Mouse (Mus musculus) spleen, postnatal 14 days (tissue): ENCODE data around the gene Rpl3.

Experiments used
- DNase-seq, 2 experiments: peaks; one replicate each; pipeline ENCODE4 v3.0.0; 2021 to 2022; ENCODE audit warnings: low spot score in 2 of 2

Rpl3 gene

DNA sequence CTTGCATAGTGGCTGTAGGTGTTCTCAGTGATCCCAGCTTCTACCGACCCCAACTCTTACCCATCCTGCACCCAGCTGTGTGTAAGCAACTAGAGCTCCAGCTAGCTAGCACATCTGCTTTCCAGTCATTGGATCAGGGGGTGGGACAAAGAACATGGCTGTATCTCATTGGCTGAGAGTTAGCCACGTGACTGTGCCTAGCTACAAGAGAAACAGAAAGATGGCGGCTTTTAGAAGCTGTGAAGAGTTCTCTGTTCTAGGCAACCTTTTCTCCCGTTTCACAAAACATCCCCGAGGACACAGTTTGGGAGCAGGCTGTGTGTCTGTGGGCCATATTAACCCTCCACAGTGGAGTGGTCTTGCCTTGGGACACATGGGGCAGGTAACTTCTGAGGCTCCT is 23.6 kb upstream of the Rpl3 start:
- DNase-seq = no peak

DNA sequence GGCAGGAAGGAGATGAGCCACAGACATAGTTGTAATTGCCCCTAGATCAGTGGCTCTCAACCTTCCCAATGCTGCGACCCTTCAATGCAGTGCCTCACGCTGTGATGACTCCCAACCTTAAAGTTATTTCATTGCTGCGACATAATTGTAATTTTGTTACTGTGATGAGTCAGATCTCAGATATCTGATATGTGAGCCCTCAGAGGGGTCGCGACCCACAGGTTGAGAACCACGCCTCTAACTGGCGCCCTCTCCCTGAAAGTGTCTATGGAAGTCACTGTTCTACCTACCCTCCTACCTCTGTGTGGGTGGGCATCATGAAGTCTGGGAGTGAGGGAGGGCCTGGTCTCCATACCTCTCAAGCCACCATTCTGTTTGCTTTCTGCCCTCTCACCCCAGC is 22.7 kb upstream of the Rpl3 start:
- DNase-seq = no peak

DNA sequence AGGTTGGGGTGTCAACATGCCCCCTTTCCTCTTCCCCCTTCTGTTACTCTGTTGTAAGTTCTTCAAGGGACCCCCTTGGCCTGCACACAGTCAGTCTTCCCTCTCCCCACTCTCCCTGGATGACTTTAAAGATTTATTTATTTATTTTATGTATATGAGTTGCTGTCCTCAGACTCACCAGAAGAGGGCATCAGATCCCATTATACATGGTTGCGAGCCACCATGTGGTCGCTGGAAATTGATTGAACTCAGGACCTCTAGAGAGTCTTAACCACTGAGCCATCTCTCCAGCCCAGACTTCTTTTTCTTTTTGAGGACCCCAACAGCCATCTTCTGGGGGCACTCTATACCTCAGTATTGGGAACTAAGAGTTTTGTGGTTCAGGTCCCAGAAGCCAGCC is 20.8 kb upstream of the Rpl3 start:
- no peak for DNase-seq

DNA sequence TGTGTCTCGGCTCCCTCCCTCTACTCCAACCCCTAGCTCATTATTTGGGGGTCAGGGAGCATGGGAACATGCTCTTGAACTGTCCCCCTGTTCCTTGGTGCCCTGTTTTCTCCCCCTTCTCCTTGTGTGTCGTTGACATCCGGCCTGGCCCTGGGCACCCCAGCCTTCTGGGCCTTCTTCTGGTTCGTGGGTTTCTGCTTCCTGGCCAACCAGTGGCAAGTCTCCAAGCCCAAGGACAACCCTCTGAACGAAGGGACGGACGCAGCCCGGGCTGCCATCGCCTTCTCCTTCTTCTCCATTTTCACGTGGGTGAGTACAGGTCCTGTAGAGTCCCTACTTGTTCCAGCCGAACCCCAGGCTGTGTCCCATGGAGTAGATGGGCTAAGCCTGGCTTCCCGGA is 19.8 kb upstream of the Rpl3 start:
- no peak for DNase-seq

DNA sequence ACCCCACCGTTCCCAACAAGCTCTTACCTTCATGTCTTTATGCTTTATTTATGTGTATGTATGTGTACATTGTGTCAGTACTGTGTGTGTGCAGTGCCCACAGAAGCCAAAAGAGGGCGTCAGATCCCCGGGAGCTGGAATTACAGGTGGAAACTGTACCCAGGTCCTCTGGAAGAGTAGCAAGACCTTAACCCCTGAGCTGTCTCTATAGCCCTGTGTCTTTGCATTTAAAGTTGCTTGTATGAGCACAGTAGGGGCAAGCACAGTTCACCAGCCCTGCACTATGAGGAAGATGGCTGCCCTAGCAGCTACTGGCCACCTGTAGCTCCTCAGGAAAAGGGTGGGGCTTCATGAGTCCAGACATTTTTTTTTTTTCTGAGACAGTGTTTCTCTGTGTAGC is 15.9 kb upstream of the Rpl3 start:
- no peak for DNase-seq

DNA sequence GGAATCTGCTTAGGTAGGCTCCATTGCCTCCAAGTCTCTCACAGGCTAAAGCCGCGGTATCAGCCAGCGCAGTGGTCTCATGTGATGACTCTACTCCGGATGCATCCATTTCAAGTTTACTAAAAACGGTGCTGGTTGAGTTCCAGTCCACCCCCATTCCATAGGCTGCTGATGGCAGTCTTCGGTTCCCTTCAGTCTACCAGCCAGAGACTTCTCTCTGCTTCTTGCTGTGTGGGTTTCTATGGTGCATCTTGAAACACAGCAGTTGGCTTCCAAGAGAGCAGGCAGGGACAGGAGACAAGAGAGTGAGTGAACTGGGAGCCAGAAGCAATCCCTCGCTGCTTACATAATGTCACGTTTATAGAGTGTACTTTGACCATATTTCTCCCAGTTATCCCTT is 15.5 kb upstream of the Rpl3 start:
- no peak for DNase-seq

DNA sequence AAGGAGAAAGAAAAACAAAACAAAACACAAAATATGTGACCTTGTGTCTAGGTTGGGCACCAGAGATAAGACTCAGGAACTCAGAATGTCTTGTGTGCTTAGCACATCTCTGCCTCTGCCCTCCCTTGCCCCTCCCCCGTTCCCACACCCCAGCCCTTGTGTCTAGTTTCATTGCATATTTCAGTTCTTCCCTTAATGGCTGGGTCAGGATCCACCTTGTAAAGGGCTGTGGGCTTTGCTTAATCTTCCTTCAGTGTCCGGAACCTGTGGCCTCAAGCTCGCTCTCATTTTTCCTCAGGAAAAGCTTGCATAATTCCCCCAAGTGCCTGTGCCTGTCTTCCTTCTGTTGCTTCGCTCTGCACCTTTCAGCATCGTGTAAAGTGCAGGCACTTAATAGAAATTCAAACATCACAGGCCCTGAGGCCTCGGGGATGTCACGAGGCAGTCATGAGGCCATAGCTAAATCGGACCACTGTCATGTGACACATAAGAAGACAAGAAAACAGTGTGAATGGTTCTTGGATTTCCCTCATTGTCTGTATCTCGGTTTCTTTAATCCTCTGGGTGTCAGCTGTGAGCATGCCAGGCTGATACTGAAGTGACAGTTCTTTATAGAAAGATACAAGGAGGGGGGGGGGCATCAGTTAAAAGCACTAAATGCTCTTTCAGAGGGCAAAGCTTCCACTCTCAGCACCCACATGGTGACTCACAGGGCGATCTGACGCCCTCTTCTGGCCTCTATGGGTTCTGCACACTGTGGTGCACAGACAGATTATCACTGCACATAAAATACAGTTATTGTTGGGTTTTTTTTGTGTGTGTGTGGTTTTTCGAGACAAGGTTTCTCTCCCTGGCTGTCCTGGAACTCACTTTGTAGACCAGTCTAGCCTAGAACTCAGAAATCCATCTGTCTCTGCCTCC is 14.1 kb upstream of the Rpl3 start:
- no peak for DNase-seq

DNA sequence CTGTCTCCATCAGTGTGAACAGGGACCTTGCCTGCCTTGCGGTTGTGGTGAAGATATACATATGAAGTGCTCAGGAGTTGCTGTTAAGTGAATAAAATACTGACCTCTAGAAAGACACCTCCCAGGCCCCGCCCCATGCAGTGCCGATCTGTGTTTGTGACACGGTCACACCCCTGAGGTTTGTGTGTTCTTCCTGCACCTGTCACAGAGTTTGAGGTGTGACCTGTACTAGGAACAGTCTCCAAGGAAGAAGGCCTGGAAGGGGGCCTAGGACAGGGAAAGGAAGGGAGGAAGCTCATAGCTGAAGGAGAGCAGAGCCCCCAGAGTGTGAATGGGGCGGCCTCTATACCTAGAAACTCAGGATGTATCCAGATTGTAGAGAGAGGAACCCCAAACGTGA is 10.8 kb upstream of the Rpl3 start:
- DNase-seq = no peak

DNA sequence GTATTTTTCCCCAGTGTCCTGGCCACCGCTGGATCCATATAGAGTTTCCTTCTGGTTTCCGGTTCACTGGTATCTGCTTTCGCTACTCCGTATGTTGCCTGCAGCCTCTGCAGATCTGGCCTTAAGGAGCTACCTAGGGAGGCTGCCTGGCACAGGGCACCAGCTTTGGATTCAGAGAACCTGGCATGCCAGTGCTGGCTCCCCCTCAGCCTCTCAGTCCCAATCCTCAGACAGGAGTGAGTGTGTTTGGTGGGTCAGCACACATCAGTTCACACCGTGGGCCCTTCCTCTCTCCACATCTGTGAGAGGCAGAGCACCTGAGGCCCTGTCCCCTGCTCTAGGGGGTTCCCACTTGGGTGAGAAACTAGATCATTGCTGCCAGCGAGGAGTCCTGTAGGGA is 9.8 kb upstream of the Rpl3 start:
- DNase-seq = no peak

DNA sequence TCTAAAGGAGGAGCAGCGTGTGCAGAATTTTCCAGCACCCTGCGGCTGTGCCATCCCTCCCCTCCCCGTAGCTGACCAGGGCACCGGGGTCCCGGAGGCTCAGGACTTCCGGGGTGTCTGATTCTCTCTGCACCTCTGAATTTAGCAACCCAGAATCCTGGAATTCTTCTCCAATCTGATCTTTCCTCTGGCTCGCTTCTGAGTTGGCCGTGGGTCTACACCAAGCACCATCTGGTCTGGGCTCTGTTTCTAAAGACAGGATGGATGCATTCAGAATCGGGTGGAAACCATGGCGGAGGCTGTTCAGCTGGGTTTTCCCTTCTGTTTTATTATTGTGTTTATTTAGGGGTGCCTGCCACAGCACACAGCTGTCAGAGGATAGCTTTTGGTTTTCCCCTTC is 9.2 kb upstream of the Rpl3 start:
- no peak for DNase-seq

DNA sequence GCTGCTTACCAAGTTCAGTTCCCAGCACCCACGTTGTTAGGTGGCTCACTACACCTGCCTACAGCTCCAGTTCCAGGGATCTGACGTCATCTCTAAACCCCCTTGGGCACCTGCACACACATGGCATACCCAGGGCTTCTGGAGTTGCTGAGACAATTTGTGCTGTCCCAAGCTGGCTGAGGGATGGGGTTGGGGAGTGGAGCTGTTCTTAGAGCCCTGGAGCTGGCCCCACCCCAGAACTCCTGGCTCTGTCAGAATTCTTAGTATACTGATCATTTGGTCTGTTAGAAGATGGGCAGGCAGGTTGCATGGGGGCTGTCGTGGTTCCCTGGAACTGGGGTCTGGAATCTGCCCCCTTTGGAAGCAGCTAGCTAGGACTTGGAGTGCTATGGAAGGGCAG is 8.5 kb upstream of the Rpl3 start:
- DNase-seq = no peak

DNA sequence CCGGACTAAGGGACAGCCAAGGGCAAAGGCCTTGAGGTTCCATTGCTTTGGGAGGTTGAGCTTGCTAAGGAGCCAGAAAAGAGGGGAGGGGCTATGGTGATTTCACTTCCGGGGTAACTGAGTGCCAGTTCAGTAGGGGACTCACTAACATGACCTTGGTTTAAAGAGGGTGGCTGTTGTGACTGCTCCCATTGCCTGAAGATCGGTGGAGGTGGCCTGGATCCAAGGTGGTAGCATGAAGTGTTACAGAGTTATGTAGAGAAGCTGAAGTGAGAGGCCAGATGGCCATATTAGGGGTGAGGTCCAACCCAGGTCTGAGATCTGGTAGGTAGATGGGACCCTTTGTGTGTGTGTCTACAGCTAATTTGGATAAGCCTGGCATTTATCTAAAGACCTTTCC is 7.8 kb upstream of the Rpl3 start:
- no peak for DNase-seq

DNA sequence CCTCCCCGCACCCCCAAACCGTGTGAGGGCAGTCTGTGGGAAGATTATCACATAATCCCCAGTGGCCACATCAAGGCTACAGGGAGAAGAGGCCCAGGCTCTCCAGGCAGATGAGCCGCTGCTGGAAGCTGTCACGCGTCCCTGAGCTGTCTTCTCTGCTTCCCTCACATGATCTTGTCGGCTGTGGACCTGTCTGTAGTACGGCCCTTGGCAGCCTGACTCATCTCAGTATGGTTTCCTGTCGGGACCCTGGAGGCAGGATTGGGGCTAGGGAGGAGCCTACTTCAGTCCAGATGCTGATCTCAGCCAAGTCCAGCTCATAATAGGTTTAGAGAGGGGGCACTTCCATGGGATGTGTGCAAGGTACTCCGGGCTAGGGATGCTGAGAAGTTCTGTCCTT is 7.1 kb upstream of the Rpl3 start:
- no peak for DNase-seq

DNA sequence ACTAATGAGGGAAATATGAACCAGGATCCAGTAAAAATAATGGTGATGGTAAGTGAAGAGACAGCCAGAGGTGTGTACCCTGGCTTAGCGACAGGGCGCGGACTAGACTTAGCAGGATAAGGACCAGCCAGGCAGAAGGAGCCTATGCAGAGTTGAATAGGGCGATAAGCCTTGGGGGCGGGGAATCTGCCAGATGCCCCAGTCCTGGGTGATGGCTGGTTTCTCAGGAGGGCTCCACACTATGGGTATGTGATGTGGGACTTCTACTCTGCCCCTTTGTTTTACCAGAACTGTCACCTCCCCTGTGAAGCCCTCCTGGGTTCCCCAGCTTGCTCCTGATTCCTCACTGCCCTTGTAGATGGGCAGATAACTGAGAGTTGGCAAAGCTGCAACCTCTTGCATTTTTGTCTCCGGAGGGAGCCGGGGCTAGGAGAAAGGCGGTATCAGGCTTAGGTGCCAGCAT is 6.4 kb upstream of the Rpl3 start:
- peak; percentile 40 to 46 for DNase-seq

DNA sequence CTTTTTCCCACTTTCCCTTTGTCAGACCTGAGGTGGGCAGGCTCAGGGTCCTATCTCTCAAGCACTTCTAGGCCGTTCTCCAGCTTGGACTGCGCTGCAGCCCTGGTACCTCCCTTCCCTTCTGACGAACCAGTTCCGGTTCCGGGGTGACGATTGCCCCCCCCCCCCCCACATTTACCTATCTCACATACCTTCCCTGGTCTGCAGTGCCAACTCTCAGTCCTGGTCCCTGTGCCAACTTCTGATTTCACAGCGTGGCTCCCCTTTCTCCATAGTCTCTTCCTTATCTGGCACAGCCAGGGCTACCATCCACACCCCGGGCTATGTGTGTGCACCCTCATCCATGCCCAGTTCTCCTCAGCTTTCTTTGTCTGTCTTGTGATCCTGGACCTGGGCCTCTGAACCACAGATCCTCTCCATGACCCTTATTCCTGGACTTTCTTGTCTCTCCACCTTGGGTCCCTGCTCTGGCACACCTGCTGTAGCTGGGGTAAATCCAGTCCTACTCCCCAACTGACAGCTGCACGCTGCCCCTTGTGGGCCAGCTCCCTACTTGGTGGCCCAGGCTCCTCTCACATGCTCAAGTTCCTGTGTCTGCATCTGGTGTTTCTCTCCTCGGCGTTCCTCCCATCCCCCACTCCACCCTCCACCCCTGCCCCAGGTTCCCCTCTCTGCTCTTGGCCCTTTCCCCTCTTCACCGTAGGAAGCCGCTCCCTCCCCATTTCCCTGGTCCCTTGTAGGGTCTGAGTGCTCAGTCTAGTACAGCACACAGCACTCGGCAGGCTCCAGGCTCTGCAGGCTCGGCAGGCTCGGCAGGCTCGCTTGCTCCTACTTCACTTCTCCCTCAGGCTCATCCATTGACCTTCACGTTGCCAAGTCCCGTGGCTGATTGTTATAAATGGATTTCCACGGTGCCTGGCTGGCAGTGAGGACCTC is 5.5 kb upstream of the Rpl3 start:
- DNase-seq = peak; percentile 28 to 38

DNA sequence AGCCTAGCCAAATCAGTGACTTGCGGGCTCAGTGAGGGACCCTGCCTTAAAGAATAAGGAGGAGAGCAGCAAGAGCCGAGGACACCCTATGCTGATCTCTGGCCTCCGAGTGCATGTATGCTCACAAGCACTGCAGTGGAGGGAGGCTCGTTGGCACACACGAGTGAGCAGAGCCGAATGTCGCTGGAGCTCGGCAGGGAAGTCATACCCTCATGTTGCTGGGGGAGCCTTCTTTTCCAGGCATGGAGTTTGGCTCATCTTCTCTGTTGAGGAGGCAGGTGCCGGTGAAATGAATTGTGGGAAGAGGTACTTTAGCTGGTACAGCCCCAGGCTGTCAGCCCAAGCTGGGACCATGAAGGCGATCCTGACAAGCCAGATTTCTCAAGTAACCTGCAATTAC is 4.7 kb upstream of the Rpl3 start:
- no peak for DNase-seq

DNA sequence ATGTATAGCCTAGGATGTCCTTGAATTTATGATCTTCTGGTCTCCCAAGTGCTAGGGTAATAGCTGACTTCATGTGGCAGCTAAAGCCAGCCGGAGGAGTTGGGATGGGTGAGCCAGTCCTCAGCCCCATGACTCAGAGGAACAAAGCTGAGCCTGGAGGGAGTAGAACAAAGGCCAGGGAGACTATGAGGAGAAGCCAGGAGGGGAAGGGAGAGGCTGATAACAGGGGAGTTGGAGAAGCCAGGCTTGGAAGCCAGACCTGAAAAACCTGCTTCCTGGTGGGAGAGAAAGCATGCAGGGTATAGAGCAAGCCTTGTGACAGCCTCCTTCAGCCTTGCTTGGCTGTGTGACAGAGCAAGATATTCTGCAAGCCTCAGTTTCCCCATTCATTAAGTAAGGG is 3.9 kb upstream of the Rpl3 start:
- DNase-seq = no peak

DNA sequence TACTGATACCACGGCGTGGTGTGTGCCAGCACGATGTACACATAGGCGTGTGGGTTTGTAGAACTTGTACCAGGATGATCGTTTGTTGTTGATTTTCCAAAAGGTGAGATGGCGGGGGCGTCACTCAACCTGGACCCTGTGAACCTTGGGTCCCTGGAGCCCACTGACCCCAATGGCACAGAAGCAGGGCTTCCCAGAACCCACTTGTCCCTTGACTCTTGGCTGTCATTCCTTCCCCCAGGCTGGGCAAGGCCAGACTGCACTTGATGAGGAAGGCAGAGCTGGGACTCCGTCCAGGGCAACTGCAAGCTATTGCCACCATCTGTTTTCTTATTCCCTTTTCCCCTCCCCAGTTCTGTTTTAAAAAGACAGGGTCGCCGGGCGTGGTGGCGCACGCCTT is 2.5 kb upstream of the Rpl3 start:
- no peak for DNase-seq

DNA sequence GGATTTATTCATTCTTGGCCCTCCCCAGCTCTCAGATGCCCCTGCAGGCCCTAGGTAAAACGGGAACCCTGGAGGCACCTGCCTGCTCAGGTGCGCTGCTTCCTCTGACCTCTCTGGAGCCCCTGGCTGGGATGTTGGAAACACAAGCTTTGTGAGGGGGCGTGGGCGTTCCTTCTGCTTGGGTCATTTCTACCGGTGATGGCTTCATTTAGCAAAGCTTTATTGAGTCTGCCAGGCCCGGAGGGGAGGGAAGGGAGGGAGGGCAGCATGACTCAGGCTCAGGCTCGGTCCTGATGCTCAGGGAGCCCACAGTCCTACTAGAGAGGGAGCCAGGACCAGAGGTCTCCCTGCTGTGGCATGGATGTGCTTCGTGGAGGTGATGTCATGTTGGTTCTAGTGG is 931 bp upstream of the Rpl3 start:
- no peak for DNase-seq

DNA sequence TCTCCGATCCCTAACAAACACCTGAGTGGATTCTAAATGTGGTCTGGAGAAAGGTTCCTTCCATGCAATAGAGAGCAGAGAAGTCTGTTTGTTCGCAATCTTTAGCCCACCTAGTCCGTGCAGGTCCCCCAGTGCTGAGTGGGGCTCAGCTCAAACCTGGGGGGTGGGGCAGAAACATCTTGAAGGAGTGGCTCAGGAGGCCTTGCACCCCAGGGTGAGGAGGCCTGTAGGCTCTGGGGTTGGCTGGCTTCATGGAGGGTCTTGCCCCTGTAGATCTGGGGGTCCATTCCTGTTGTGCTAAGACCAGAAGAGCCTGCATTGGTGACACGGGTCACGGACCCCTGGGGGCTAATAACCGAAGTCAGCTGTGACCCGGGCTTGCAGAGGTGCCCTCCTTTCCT is 373 bp upstream of the Rpl3 start:
- no peak for DNase-seq

DNA sequence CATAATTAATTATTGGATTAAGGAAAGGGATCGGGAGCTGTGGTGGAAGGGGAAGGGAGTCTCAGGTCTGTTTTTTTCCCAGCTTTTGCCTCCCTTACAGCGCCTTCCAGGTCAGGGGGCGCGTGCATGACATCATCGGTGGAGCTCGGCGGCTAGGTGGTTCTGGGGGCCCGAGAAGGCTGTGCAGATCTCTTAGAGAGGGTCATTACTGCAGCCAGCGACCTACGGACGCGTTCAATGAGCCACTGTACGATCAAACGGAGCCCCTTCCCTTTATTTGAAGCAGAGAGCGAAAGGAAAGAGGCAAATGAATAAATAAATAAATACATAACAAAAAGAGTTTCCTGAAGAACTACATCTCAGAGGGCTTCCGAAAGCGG is 937 bp downstream of the Rpl3 start:
- DNase-seq = no peak

DNA sequence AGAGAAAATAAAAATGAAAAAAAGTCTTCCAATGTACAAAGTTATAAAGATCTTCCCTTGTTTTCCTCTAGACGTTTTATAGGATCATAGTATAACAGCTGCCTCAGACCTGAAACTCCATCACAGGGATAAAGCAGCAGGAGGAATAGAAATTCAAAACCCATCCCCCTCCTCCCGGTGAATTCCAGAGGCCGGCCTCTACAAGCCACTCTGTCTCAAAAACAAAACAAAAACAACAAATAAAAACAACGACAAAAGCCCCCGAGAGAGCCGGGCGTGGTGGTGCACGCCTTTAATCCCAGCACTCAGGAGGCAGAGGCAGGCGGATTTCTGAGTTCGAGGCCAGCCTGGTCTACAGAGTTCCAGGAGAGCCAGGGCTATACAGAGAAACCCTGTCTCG is 1.5 kb downstream of the Rpl3 start:
- no peak for DNase-seq

DNA sequence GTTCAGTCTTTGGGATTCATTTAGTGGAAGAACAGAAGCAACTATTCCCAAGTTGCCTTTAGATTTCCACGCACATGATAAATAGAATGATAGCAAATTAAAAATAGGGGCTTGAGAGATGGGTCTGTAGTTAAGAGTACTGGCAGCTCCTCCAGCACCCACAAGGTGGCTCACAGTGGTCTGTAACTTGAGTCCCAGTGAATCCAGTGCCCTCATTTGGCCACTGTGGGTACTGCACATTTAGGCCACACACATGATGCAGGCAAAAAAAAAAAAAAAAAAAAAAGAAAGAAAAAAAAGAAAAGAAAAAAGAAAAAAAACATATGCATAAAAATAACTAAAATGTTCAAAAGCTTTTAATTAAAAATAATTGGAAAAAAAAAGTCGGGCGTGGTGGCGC is 3.0 kb downstream of the Rpl3 start:
- DNase-seq = peak; percentile 86 to 92
